Mouse (Mus musculus) lung, adult 2 months (tissue): Measurements from ENCODE around the gene Rgs13. TPM values are rescaled to one million over a fixed set of nuclear protein-coding genes. Genes with fewer than 3 reads are reported as not detected.
"Not testable (repeated sequence)": the region's sequence is repeated elsewhere in the genome, so short reads cannot be mapped to it uniquely, and the experiment has no call there.

Experiments
- DNase-seq: peaks from one replicate; pipeline ENCODE4 v3.0.0; 2022
- H3K4me1 ChIP-seq: fragments of 200-500 bp; 2 replicates; pipeline ENCODE4 v1.6.1; 2011; ENCODE audit warnings: low read length; ENCODE audit not compliant: control insufficient read depth, insufficient read depth
- H3K4me3 ChIP-seq: fragments of 200-500 bp; replicated peaks from 2 replicates; pipeline ENCODE3; 2011; ENCODE audit warnings: low read depth, mild to moderate bottlenecking, control low read depth, low read length; ENCODE audit errors: extremely low read depth
- CTCF ChIP-seq: fragments of 200-500 bp; IDR thresholded peaks from 2 replicates; pipeline ENCODE4 v1.5.1; 2011; ENCODE audit warnings: mild to moderate bottlenecking, low read length, control low read depth; ENCODE audit not compliant: insufficient read depth
- POLR2A ChIP-seq: fragments of 200-500 bp; IDR thresholded peaks from 2 replicates; pipeline ENCODE4 v1.6.1; 2011; ENCODE audit warnings: low read depth, mild to moderate bottlenecking, control low read depth, low read length, borderline replicate concordance; ENCODE audit errors: extremely low read depth
- WGBS: fragments of 180-500 bp; shearing (Covaris S2); methylation state at CpG from one replicate; pipeline ENCODE4 v1.1.7; 2018; 5-methylcytosine and 5-hydroxymethylcytosine counted together
- polyA plus RNA-seq: library from polyadenylated mRNA; depleted of rRNA; stranded (reverse); fragments of >200 nt; gene quantifications from 2 replicates; pipeline ENCODE4 v1.2.3, GENCODE M21; 2012

Rgs13 gene
- polyA plus RNA-seq, 1 experiment, result not detected

GRCm38 (mm10) chr1:144167761-144168160, 9.4 kb downstream of the Rgs13 start:
- no peak overlapping the region for H3K4me3 ChIP-seq
- no peaks in the 10 kb centered on the region for H3K4me1 ChIP-seq
- DNase-seq, result no peak
- TF ChIP-seq CTCF, result no peak
- no peak for TF ChIP-seq POLR2A
- 57% methylated on average over 1 of the region's 1 CpGs for WGBS

- no peak for DNase-seq
- no peak for TF ChIP-seq POLR2A
- no peak for TF ChIP-seq CTCF
- H3K4me1 ChIP-seq, result no peaks in the 10 kb centered on the region
- WGBS, result 77% methylated on average over 5 of the region's 5 CpGs
- no peak overlapping the region for H3K4me3 ChIP-seq
Observed at GRCm38 (mm10) chr1:144166897-144167296, 10.3 kb downstream of the Rgs13 start.

- DNase-seq, result no peak
Observed at GRCm38 (mm10) chr1:144166275-144166674, 10.9 kb downstream of the Rgs13 start.

GRCm38 (mm10) chr1:144152526-144152925, 24.6 kb downstream of the Rgs13 start:
- WGBS, result 26% methylated on average over 1 of the region's 1 CpGs
- TF ChIP-seq CTCF (no peak), POLR2A (no peak)
- Histone ChIP-seq H3K4me3 (no peak overlapping the region), H3K4me1 (no peaks in the 10 kb centered on the region)
- DNase-seq, result no peak

More at GRCm38 (mm10) chr1:144166275-144166674, 10.9 kb downstream of the Rgs13 start:
- Histone ChIP-seq H3K4me3 (no peak overlapping the region), H3K4me1 (no peaks in the 10 kb centered on the region)
- TF ChIP-seq CTCF (no peak), POLR2A (no peak)
- WGBS, result 84% methylated on average over 2 of the region's 2 CpGs

GRCm38 (mm10) chr1:144152184-144152525, 25.0 kb downstream of the Rgs13 start:
- H3K4me1 ChIP-seq, result no peaks in the 10 kb centered on the region
- DNase-seq, result no peak
- TF ChIP-seq CTCF (no peak), POLR2A (no peak)
- 63% methylated on average over 1 of the region's 1 CpGs for WGBS
- no peak overlapping the region for H3K4me3 ChIP-seq

- Histone ChIP-seq H3K4me3 (no peak overlapping the region), H3K4me1 (no peaks in the 10 kb centered on the region)
- TF ChIP-seq CTCF (no peak), POLR2A (no peak)
- DNase-seq, result no peak
- 75% methylated on average over 5 of the region's 5 CpGs for WGBS
Observed at GRCm38 (mm10) chr1:144151401-144152183, 25.6 kb downstream of the Rgs13 start.

- H3K4me3 ChIP-seq, result no peak overlapping the region
- no peak for DNase-seq
- no peak for TF ChIP-seq POLR2A
- TF ChIP-seq CTCF, result no peak
Observed at GRCm38 (mm10) chr1:144149997-144150396, 27.2 kb downstream of the Rgs13 start.

GRCm38 (mm10) chr1:144141398-144141797, 35.8 kb downstream of the Rgs13 start:
- H3K4me1 ChIP-seq, DNase-seq, H3K4me3 ChIP-seq: not testable (repeated sequence)
- WGBS, result 81% methylated on average over 2 of the region's 2 CpGs

More at GRCm38 (mm10) chr1:144149997-144150396, 27.2 kb downstream of the Rgs13 start:
- no peaks in the 10 kb centered on the region for H3K4me1 ChIP-seq
- WGBS, result 79% methylated on average over 3 of the region's 3 CpGs

- Histone ChIP-seq H3K4me1 (no peaks in the 10 kb centered on the region), H3K4me3 (no peak overlapping the region)
- WGBS, result 85% methylated on average over 1 of the region's 1 CpGs
- DNase-seq, result no peak
- no peak for TF ChIP-seq CTCF
- TF ChIP-seq POLR2A, result no peak
Observed at GRCm38 (mm10) chr1:144139847-144140246, 37.3 kb downstream of the Rgs13 start.

GRCm38 (mm10) chr1:144127965-144128364, 49.2 kb downstream of the Rgs13 start:
- DNase-seq, result no peak
- Histone ChIP-seq H3K4me1 (no peaks in the 10 kb centered on the region), H3K4me3 (no peak overlapping the region)
- TF ChIP-seq CTCF (no peak), POLR2A (no peak)
- WGBS, result 65% methylated on average over 7 of the region's 7 CpGs
